Mouse (Mus musculus) heart, embryonic 10.5 days (tissue): Measurements from ENCODE around the gene Myl6. TPM values are rescaled to one million over a fixed set of nuclear protein-coding genes. Genes with fewer than 3 reads are reported as not detected.

Experiments
- DNase-seq: peaks from one replicate; pipeline ENCODE4 v3.0.0-alpha.2; 2017; ENCODE audit warnings: low spot score
- H3K27ac ChIP-seq: fragments of 300-500 bp; sonication (generic); 2 replicates; pipeline ENCODE4 v1.5.1; 2016; ENCODE audit warnings: mild to moderate bottlenecking
- H3K27me3 ChIP-seq: fragments of 300-500 bp; sonication (generic); 2 replicates; pipeline ENCODE4 v1.6.1; 2016; ENCODE audit warnings: mild to moderate bottlenecking; ENCODE audit not compliant: poor library complexity, insufficient read depth, severe bottlenecking
- H3K36me3 ChIP-seq: fragments of 300-500 bp; sonication (generic); 2 replicates; pipeline ENCODE4 v1.6.1; 2016; ENCODE audit warnings: mild to moderate bottlenecking, moderate library complexity
- H3K4me1 ChIP-seq: fragments of 300-500 bp; sonication (generic); 2 replicates; pipeline ENCODE4 v1.6.1; 2016; ENCODE audit warnings: mild to moderate bottlenecking
- H3K4me3 ChIP-seq: fragments of 300-500 bp; sonication (generic); 2 replicates; pipeline ENCODE4 v1.5.1; 2016; ENCODE audit warnings: mild to moderate bottlenecking, moderate library complexity
- H3K9me3 ChIP-seq: fragments of 300-500 bp; sonication (generic); 2 replicates; pipeline ENCODE4 v1.6.1; 2016; ENCODE audit warnings: mild to moderate bottlenecking, moderate library complexity
- WGBS: fragments of 180-500 bp; shearing (Covaris S2); methylation state at CpG from one replicate; pipeline ENCODE4 v1.1.7; 2016; 5-methylcytosine and 5-hydroxymethylcytosine counted together
- polyA plus RNA-seq: library from polyadenylated mRNA; unstranded; fragments of >200 nt; fragmentation: Nextera tagmentation; extraction: Ambion mirVana; gene quantifications from 2 replicates; pipeline ENCODE4 v1.2.1, GENCODE M21; 2016

The Myl6 gene
- polyA plus RNA-seq: 1,508 and 1,550 TPM in 2 replicates

DNA sequence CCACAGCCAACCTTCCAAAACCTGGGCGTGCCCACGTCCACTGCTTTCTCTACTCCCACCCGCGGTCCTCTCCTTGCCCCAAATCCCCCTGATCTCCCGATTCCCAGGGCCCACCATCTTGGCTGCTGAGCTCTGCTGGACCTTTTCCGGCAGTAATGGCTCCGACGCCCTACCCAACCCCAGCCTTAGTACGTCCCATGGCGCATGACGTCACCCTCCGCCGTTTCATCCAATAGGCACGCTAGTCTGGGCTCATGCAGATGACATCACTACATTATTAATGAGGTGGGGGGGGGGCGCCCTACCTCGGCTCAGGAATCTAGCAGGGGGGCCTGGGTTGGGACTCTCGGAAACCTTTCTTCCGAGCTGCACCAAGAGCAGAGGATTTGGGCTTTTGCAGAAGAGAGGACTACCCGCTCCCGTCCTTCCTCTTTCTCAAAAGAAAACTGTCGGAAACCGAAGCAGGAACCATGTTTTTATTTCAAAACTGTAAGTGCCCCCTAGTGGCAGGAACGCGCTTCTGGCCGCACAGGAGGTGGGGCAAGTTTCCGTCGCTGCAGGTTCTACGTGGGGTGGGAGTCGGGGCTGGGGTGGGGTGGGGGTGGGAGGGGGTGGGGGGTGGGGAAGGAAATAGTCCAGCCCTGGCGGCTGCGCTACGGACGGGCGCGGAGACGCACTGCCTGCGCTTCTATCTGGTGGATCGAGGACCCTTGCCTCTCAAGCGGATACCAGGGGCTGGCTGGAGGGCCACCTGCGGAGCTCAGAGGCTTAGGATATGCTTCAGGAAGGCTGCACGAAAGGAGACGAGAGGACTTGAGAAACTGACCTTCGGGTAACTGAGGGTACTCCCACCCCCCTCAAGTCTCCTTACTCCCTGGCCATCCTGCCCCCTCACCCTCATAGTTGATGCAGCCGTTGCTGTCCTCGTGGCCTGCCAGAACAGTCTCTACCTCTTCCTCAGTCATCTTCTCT, at the start of gene Myl6:
Gene Myl6, minus strand, starts transcription at position 451 of the 972 bp plus-strand sequence.
- Histone ChIP-seq H3K4me3 (peak within 1 kb of the TSS; percentile 89), H3K27ac (peak within 1 kb of the TSS; percentile 96), H3K4me1 (peaks cover 68% of the 10 kb centered on the region), H3K36me3 (peaks cover 33% of the 10 kb centered on the region), H3K9me3 (no peaks in the 10 kb centered on the region), H3K27me3 (no peaks in the 10 kb centered on the region)
- under 1% methylated on average over 45 of the region's 45 CpGs for WGBS
- DNase-seq: peak; percentile 99

GRCm38 (mm10) chr10:128543100-128543499, 49.2 kb upstream of the Myl6 start:
- Histone ChIP-seq H3K4me3 (peak overlapping the region; percentile 15; the same call in 1 of the 2 replicates), H3K4me1 (peaks cover 17% of the 10 kb centered on the region), H3K36me3 (peaks cover 42% of the 10 kb centered on the region), H3K9me3 (no peaks in the 10 kb centered on the region), H3K27me3 (no peaks in the 10 kb centered on the region), H3K27ac (peak overlapping the region; percentile 29; the same call in 1 of the 2 replicates)
- no peak for DNase-seq
- WGBS: 55% methylated on average over 2 of the region's 2 CpGs

DNA sequence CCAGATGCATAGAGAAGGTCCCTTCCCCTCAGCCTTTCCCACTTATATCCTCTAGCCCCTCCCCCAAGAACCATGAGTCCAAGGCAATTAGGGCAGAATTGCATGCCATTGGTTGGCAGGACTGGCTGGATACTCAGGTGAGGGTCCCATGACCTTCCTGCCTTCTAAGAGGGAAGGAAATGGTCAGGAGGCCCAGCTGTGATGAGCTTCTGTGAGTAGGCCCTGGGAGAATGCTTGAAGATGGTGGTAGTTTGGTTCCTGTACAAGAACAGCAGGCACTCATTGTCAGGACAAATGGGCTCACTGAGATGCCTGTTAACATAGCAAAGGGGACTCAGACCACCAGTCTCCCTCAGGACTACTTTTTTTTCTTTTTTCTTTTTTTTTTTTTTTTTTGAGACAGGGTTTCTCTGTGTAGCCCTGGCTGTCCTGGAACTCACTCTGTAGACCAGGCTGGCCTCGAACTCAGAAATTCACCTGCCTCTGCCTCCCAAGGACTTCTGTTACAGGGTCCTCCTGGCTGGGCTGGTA, 44.5 kb upstream of the Myl6 start:
- peaks cover 7% of the 10 kb centered on the region for H3K4me1 ChIP-seq
- no peak overlapping the region for H3K4me3 ChIP-seq
- H3K27me3 ChIP-seq: no peaks in the 10 kb centered on the region
- H3K27ac ChIP-seq: no peak overlapping the region
- 80% methylated on average over 1 of the region's 1 CpGs for WGBS
- H3K36me3 ChIP-seq: peaks cover 18% of the 10 kb centered on the region
- DNase-seq: no peak
- H3K9me3 ChIP-seq: no peaks in the 10 kb centered on the region

DNA sequence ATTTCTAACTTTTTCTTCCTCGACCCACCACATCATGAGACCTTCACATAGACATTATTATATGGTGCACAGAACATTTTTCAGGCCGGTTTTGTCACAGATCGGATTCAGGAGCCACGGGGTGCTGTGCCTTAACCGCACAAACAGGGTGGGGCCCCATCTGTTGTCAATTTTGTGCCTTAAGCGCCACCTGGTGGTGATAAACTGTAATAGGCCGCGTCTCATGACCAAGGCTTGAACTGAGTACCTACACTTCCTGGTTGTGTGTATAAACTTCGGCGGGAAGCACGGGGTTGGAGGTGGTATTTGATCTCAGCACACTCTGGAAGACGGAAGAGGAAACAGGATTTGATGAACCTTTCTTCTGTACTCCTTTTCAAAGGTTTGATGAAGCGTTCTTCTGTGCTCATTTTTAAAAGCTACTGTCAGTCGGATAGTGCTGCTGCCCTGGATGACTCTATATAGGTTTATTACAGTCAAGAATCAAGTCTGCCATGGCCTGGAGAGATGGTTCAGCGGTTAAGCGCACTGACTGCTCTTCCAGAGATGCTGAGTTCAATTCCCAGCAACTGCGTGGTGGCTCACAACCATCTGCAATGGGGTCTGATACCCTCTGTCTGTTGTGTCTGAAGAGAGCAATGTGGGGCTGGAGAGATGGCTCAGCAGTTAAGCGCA, 42.5 kb upstream of the Myl6 start:
- Histone ChIP-seq H3K27me3 (no peaks in the 10 kb centered on the region), H3K36me3 (0 out of 2 replicates have a peak, but pooled peaks cover under 1% of the 10 kb centered on the region), H3K27ac (peak overlapping the region; percentile 78), H3K9me3 (no peaks in the 10 kb centered on the region), H3K4me1 (no peaks in the 10 kb centered on the region), H3K4me3 (peak overlapping the region; percentile 41)
- peak; percentile 96 for DNase-seq
- 16% methylated on average over 18 of the region's 18 CpGs for whole genome bisulfite sequencing

DNA sequence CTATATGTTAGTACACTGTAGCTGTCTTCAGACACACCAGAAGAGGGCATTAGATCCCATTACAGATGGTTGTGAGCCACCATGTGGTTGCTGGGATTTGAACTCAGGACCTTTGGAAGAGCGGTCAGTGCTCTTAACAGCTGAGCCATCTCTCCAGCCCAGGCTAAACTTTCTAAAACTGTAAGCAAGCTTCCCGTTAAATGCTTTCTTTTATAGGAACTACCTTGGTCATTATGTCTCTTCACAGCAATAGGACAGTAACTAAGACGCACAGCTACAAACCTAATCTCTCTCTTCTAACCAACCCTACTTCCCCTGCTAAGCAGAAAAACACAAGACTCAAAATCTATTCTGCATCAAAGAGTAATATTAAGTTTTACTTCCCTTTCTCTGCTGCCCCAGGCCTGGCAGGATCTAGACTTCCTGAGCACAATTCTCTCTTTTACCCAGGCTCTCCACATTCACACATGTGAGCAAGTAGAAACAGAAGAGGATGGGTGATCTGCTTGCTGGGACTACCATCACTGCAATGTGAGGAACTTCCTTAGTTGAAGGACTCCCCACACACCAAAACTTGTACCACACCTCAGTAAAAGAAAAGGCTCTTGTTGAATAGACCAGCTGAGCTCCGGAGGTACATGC, 41.8 kb upstream of the Myl6 start:
- 74% methylated on average over 4 of the region's 4 CpGs for WGBS
- Histone ChIP-seq H3K4me1 (no peaks in the 10 kb centered on the region), H3K4me3 (peak overlapping the region; percentile 41), H3K27me3 (no peaks in the 10 kb centered on the region), H3K36me3 (no peaks in the 10 kb centered on the region), H3K9me3 (no peaks in the 10 kb centered on the region), H3K27ac (peak overlapping the region; percentile 78; the same call in 1 of the 2 replicates)
- DNase-seq: no peak

DNA sequence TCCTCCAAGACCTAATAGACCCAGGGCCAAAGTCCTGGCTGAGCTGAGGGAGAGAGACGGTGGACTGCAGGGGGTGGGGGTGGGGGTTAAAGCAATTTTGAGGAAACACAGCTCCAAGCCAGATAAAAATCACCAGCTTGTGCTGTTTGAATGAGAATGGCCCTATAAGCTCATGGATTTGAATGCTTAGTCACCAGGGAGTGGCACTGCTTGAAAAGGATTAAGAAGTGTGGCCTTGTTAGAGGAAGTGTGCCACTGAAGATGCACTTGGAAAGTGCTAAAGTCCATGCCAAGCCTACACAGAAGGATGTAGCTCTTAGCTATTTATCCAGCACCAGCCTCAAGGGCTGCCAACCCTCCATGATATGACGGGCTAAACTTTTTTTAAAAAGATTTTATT, 41.3 kb upstream of the Myl6 start:
- Histone ChIP-seq H3K27ac (no peak overlapping the region), H3K4me3 (no peak overlapping the region), H3K4me1 (no peaks in the 10 kb centered on the region), H3K36me3 (no peaks in the 10 kb centered on the region), H3K9me3 (no peaks in the 10 kb centered on the region), H3K27me3 (no peaks in the 10 kb centered on the region)
- 74% methylated on average over 2 of the region's 2 CpGs for WGBS
- no peak for DNase-seq

GRCm38 (mm10) chr10:128526366-128527356, 32.7 kb upstream of the Myl6 start:
- WGBS: 28% methylated on average over 28 of the region's 28 CpGs
- H3K36me3 ChIP-seq: peaks cover 8% of the 10 kb centered on the region
- H3K4me3 ChIP-seq: peak overlapping the region; percentile 82
- peaks cover 25% of the 10 kb centered on the region for H3K4me1 ChIP-seq
- no peak for DNase-seq
- peaks cover 34% of the 10 kb centered on the region for H3K27me3 ChIP-seq
- H3K27ac ChIP-seq: peak overlapping the region; percentile 86; the same call in 1 of the 2 replicates
- no peaks in the 10 kb centered on the region for H3K9me3 ChIP-seq

DNA sequence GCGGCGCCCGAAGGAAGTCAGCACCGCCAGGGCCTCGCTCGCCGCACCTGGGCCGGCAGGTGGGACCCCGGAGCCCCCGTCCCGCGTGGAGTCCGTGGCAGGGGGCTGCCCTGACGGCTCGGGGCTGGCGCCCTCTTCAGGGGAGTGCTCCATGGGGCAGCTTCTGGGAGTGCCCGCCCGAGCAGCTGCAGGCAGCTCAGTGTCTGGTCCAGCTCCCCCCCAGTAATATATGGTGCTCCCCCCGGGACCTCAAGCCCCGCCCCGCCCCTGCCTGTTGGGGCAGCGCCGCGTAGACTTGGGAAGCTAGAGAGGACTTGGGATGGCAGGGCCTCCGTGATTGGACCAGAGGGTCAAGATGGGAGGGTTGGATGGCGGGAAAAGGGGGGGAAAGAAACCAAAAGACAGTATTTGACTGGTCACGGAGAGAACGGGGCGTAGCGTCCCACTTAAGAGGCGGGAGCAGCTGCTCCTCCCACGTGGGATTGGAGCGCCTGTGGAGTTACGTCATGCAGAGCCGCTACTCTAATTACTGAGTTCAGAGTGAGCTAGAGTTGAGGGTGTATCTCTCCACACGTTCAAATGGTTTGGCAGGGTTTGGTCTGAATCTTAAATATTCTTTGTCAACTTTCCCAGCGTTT, 31.8 kb upstream of the Myl6 start, which contains the start of gene Esyt1:
Gene Esyt1, minus strand, starts transcription at position 201 of the 638 bp plus-strand sequence.
- under 1% methylated on average over 37 of the region's 37 CpGs for WGBS
- peak; percentile 99 for DNase-seq
- Histone ChIP-seq H3K4me1 (peaks cover 25% of the 10 kb centered on the region), H3K36me3 (peaks cover 16% of the 10 kb centered on the region), H3K27ac (peak within 1 kb of the TSS; percentile 86), H3K27me3 (peaks cover 42% of the 10 kb centered on the region), H3K9me3 (no peaks in the 10 kb centered on the region), H3K4me3 (peak within 1 kb of the TSS; percentile 82)

DNA sequence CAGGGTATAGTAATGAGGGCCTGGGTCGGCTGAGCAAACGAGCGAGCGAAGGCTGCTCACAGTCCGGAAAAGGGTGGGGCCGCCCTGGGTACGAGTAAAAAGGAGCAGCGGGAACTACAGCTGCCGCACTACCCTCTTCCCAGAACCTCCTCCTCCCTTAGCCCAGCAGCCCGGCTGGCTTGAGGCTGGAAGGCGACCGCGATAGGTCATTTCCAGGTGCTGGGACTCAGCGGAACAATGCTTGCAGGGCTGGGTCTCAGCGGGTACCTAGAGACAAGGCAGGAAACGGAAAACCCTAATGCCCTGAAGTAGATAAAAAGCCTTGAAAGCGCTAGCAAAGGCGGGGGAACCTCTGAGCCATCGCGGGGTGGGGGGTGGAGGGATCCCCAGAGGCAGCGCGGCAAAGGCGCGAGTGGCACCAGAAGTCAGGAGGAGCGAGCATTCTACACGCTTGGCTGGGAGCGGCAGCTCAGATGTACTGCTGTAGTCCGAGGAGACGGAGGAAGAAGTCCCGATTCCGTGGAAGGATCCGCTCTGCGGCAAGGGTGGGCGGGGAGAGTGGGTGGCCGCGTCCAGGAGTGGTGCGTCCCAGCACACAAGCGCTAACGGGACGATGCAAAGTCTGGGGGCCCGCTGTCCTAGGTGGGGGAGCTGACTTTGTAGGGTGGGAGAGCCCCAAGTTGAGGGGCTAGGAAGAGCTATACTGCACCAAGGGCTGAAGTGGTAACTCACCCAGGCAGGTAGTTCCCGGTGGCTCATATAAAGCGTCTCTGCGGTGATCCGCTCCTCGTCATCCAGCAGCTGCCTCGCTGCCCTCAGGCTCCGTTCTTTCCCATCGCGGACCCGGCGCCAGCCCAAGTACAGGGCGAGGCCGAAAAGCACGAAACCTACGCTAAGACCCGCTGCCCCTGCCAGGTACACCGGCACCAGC, 31.1 kb upstream of the Myl6 start:
- H3K27ac ChIP-seq: peak overlapping the region; percentile 86
- WGBS: under 1% methylated on average over 58 of the region's 58 CpGs
- no peaks in the 10 kb centered on the region for H3K9me3 ChIP-seq
- H3K4me1 ChIP-seq: peaks cover 25% of the 10 kb centered on the region
- H3K36me3 ChIP-seq: peaks cover 24% of the 10 kb centered on the region
- DNase-seq: peak; percentile 85
- peaks cover 50% of the 10 kb centered on the region for H3K27me3 ChIP-seq
- H3K4me3 ChIP-seq: peak overlapping the region; percentile 82

GRCm38 (mm10) chr10:128524111-128524731, 30.3 kb upstream of the Myl6 start:
- Histone ChIP-seq H3K27me3 (peaks cover 57% of the 10 kb centered on the region), H3K27ac (peak overlapping the region; percentile 86; the same call in 1 of the 2 replicates), H3K9me3 (no peaks in the 10 kb centered on the region), H3K4me1 (peaks cover 25% of the 10 kb centered on the region), H3K4me3 (peak overlapping the region; percentile 82), H3K36me3 (peaks cover 30% of the 10 kb centered on the region)
- DNase-seq: no peak
- 7% methylated on average over 11 of the region's 11 CpGs for WGBS
